Mouse (Mus musculus): Measurements from ENCODE around the gene Paics.

DNA sequence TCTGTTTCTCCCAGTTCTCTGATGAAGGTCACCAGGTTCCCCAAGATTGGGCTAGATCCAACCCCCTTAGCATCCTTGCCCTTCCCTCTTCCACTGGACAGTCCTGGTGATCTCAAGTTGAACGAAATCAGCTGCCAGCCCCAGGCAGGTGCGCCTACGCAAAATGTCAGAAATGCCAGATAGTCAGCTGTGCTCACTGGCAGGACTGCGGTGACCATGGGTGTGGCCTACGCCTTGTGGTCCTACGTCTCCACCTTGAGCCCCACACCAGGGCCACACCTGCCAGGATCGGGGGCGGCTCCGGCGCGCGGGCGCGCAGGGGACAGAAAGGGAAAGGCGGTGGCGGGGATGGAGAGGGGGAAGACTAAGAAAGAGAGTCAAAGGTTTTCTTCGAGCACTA lies 50.1 kb downstream of the Paics start:
- TF ChIP-seq POLR2A (IDR thresholded peaks at IDR 0.05; ENCODE audit: insufficient read depth, low read depth, low read length) (no peak), CTCF (IDR thresholded peaks at IDR 0.05) (no peak), EP300 (IDR thresholded peaks at IDR 0.05; ENCODE audit: insufficient read depth, low read depth, low read length) (no peak)

Data from heart, adult 2 months (tissue).